Mouse (Mus musculus) limb, embryonic 14.5 days (tissue): ENCODE measurements around the gene Fancc. TPM values are rescaled to one million over a fixed set of nuclear protein-coding genes. Genes with fewer than 3 reads are reported as not detected.
A peak's percentile ranks its signal among the peaks of the same experiment; 100 is the strongest.
"Not testable (repeated sequence)": the region's sequence is repeated elsewhere in the genome, so short reads cannot be mapped to it uniquely, and the experiment has no call there.

ENCODE experiments used
- ATAC-seq: fragments of 200-750 bp; cut with Nextera tagmentation; 2 replicates; pipeline ENCODE4 v1.8.0; 2017; ENCODE audit warnings: low read depth, moderate number of reproducible peaks, moderate TSS enrichment; ENCODE audit not compliant: low FRiP score
- DNase-seq: peaks from one replicate; pipeline ENCODE4 v3.0.0-alpha.2; 2015; ENCODE audit warnings: low spot score
- H3K27ac ChIP-seq: fragments of 300-500 bp; sonication (generic); replicated peaks from 2 replicates; pipeline ENCODE4 v1.5.1; 2014; ENCODE audit warnings: low read depth, mild to moderate bottlenecking, low read length, moderate library complexity, mixed read lengths
- H3K27me3 ChIP-seq: fragments of 300-500 bp; sonication (generic); 2 replicates; pipeline ENCODE4 v1.6.1; 2014; ENCODE audit warnings: low read length, mixed read lengths; ENCODE audit not compliant: control insufficient read depth, insufficient read depth
- H3K36me3 ChIP-seq: fragments of 300-500 bp; sonication (generic); 2 replicates; pipeline ENCODE4 v1.6.1; 2014; ENCODE audit warnings: mild to moderate bottlenecking, low read length, moderate library complexity, mixed read lengths; ENCODE audit not compliant: control insufficient read depth, insufficient read depth
- H3K4me1 ChIP-seq: fragments of 300-500 bp; sonication (generic); 2 replicates; pipeline ENCODE4 v1.6.1; 2014; ENCODE audit warnings: antibody characterized with exemption, low read length, mixed read lengths; ENCODE audit not compliant: control insufficient read depth, insufficient read depth
- H3K4me2 ChIP-seq: fragments of 300-500 bp; sonication (generic); replicated peaks from 2 replicates; pipeline ENCODE4 v1.6.1; 2014; ENCODE audit warnings: low read depth, mild to moderate bottlenecking, low read length, moderate library complexity; ENCODE audit not compliant: severe bottlenecking
- H3K4me3 ChIP-seq: fragments of 300-500 bp; sonication (generic); replicated peaks from 2 replicates; pipeline ENCODE4 v1.5.1; 2014; ENCODE audit warnings: low read length
- H3K9ac ChIP-seq: fragments of 300-500 bp; sonication (generic); 2 replicates; pipeline ENCODE4 v1.6.1; 2014; ENCODE audit warnings: mild to moderate bottlenecking, low read depth, low read length, moderate library complexity; ENCODE audit not compliant: severe bottlenecking
- H3K9me3 ChIP-seq: fragments of 300-500 bp; sonication (generic); 2 replicates; pipeline ENCODE4 v1.6.1; 2016; ENCODE audit warnings: low read length; ENCODE audit not compliant: control insufficient read depth
- POLR2A ChIP-seq: fragments of 200-500 bp; IDR thresholded peaks from 2 replicates; pipeline ENCODE4 v1.8.0; 2012; ENCODE audit warnings: inconsistent platforms, mild to moderate bottlenecking, moderate library complexity, borderline replicate concordance; ENCODE audit not compliant: insufficient read depth, insufficient read length; ENCODE audit errors: extremely low read depth
- WGBS: fragments of 180-500 bp; shearing (Covaris S2); extraction: QIAGEN DNeasy Blood & Tissue Kit; methylation state at CpG from one replicate; pipeline ENCODE4 v1.1.7; 2014; 5-methylcytosine and 5-hydroxymethylcytosine counted together
- polyA plus RNA-seq, 2 experiments: library from polyadenylated mRNA; depleted of rRNA in 1 of 2; stranded (reverse) in 1 of 2; unstranded in 1 of 2; fragments of >200 nt; fragmentation: Nextera tagmentation in 1 of 2; extraction: Ambion mirVana in 1 of 2; gene quantifications; 2 replicates each; pipeline versions ENCODE4 v1.2.1 to v1.2.3; 2012 to 2014

Fancc gene
- polyA plus RNA-seq, 2 experiments = 20.5 to 22.8 TPM

DNA sequence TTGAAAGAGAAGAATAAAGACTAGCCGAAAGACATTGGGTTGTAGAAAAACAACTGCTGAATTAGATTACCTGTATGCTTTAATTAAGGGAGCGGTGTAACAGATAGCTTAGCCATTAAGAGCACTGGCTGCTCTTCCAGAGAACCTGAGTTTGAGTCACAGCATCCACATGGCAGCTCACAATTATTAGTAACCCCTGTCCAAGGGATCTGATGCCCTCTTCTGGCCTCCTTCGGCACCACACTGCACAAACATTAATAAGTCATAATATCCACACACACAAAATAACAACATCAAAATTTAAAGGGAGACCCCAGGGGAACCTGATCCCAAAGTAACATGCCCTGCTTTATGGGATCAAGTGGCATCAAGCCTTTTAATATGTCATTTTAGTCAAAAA, 64.3 kb downstream of the Fancc start:
- H3K27me3 ChIP-seq = no peaks in the 10 kb centered on the region
- 86% methylated on average over 3 of the region's 3 CpGs for WGBS

GRCm38 (mm10) chr13:63431857-63432191, 65.3 kb downstream of the Fancc start:
- no peaks in the 10 kb centered on the region for H3K36me3 ChIP-seq
- H3K27ac ChIP-seq = peak overlapping the region; percentile 95
- no peak for TF ChIP-seq POLR2A
- peak overlapping the region; percentile 65 for H3K9ac ChIP-seq
- no peaks in the 10 kb centered on the region for H3K9me3 ChIP-seq
- WGBS = 21% methylated on average over 5 of the region's 5 CpGs
- no peaks in the 10 kb centered on the region for H3K27me3 ChIP-seq
- DNase-seq (no peak), ATAC-seq (no peak)
- peak overlapping the region; percentile 52 for H3K4me3 ChIP-seq
- H3K4me1 ChIP-seq = peaks cover 3% of the 10 kb centered on the region; the same call in 1 of the 2 replicates
- H3K4me2 ChIP-seq = peak overlapping the region; percentile 67

More for the DNA sequence above, 64.3 kb downstream of the Fancc start:
- Histone ChIP-seq H3K36me3 (no peaks in the 10 kb centered on the region), H3K4me1 (peaks cover 3% of the 10 kb centered on the region; the same call in 1 of the 2 replicates), H3K9me3 (no peaks in the 10 kb centered on the region), H3K27ac (no peak overlapping the region), H3K4me2 (no peak overlapping the region), H3K9ac (no peak overlapping the region), H3K4me3 (no peak overlapping the region)
- DNase-seq (no peak), ATAC-seq (no peak)
- TF ChIP-seq POLR2A = no peak

DNA sequence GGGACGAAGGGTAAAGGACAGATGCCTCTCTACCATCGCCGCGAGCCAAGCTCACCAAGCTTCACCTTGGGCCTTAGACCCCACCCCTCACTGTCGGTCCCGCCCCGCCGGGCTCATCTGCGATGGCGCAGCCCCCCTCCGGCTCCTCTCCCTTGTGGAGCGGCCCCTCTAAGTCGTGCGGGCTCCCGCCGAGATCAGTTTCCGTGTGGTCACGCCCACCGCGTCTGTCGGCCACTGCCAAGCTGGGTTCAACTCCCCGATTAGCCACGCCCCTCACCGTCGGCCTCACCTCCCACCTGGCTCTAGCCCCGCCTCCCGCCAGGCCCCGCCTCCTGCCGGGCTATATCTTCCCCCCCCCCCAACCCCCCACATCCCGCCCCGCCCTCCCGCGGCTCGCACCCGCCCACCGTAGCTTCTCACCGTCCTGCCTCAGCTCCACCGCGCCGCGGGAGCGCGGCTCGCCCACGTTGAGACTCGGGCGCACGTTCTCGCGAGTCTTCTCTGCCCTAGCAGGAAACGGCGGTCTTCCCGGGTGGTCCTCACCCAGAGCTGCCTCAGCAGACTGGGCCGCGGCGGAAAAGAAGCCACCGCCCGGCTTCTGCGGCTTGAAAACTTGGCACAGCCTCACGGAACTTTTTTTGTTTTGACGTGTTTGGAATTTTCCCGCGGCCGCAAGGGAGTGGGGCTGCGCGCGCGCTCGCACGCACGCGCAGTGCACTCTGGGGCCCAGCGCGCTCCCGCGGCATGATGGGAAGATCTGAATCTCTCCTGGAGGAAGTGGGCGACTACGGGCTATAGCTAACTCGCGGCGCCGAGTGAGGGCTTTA, 65.8 kb downstream of the Fancc start:
- Histone ChIP-seq H3K4me1 (peaks cover 3% of the 10 kb centered on the region; the same call in 1 of the 2 replicates), H3K36me3 (no peaks in the 10 kb centered on the region), H3K4me2 (peak overlapping the region; percentile 67), H3K9ac (peak overlapping the region; percentile 65), H3K9me3 (no peaks in the 10 kb centered on the region), H3K27me3 (no peaks in the 10 kb centered on the region), H3K4me3 (peak overlapping the region; percentile 52), H3K27ac (peak overlapping the region; percentile 95)
- ATAC-seq (peak; percentile 96), DNase-seq (peak; percentile 94)
- under 1% methylated on average over 66 of the region's 82 CpGs for WGBS
- peak; percentile 63; the same call in 1 of the 2 replicates for TF ChIP-seq POLR2A

DNA sequence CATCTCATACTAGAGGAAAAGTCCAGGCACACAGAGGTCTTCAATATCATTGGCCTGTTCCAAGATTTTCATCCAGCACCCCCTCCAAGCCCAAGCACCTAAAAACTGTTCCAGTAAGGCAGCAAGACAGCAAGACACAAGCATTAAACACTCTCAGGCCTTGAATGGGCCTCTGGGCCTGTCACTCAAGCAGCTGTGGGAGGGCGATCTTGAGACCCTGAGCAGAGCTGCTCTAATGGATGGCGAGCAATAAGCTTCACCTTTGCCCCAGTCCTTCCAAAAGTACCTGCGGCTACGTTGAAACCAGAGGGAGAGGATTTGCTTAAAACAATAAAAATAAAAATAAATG, 66.4 kb downstream of the Fancc start:
- no peak for DNase-seq
- WGBS = 1% methylated on average over 4 of the region's 4 CpGs

DNA sequence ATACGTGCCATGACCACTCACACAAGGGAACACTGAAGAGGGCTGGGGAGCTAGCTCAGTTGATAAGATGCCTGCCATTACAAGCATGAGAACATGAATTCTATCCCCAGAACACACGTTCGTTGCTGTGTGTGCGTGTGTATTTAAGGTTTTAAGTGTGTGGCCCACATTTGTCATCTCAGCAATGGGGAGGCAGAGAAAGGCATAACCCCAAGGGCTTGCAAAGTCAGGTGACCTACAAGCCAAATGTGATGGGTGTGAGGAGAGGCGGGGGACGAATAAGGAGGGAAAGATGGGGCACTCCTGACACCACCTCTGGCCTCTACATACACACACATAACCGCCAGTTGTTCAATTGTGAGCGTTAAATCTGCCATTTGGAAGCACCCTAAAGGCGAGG, 66.9 kb downstream of the Fancc start:
- Histone ChIP-seq H3K27me3 (no peaks in the 10 kb centered on the region), H3K9me3 (no peaks in the 10 kb centered on the region), H3K4me1 (peaks cover 3% of the 10 kb centered on the region; the same call in 1 of the 2 replicates), H3K4me3 (peak overlapping the region; percentile 52), H3K4me2 (peak overlapping the region; percentile 67), H3K27ac (peak overlapping the region; percentile 95; the same call in 1 of the 2 replicates), H3K36me3 (no peaks in the 10 kb centered on the region), H3K9ac (peak overlapping the region; percentile 65; the same call in 1 of the 2 replicates)
- DNase-seq = no peak
- no peak for ATAC-seq
- no peak for TF ChIP-seq POLR2A
- 76% methylated on average over 9 of the region's 9 CpGs for WGBS

More for the DNA sequence above, 66.4 kb downstream of the Fancc start:
- no peaks in the 10 kb centered on the region for H3K36me3 ChIP-seq
- H3K27me3 ChIP-seq = no peaks in the 10 kb centered on the region
- H3K9me3 ChIP-seq = no peaks in the 10 kb centered on the region
- H3K27ac ChIP-seq = peak overlapping the region; percentile 95
- H3K4me2 ChIP-seq = peak overlapping the region; percentile 67
- H3K9ac ChIP-seq = peak overlapping the region; percentile 65
- TF ChIP-seq POLR2A = no peak
- H3K4me1 ChIP-seq = peaks cover 3% of the 10 kb centered on the region; the same call in 1 of the 2 replicates
- peak; percentile 23; the same call in 1 of the 2 replicates for ATAC-seq
- H3K4me3 ChIP-seq = peak overlapping the region; percentile 52

- H3K27ac ChIP-seq, H3K4me3 ChIP-seq, H3K4me2 ChIP-seq, ATAC-seq, H3K9me3 ChIP-seq, DNase-seq, H3K36me3 ChIP-seq, H3K9ac ChIP-seq, H3K4me1 ChIP-seq, H3K27me3 ChIP-seq: not testable (repeated sequence)
- 93% methylated on average over 5 of the region's 5 CpGs for WGBS
Observed at GRCm38 (mm10) chr13:63428211-63428610, 68.9 kb downstream of the Fancc start.
